Mouse (Mus musculus) testis, adult 2 months (tissue): ENCODE data around the gene Cdk8.

Experiments
- CTCF ChIP-seq: fragments of 200-500 bp; IDR thresholded peaks from 2 replicates; pipeline ENCODE4 v1.5.1; 2012; ENCODE audit warnings: low read depth, mild to moderate bottlenecking, inconsistent platforms, low read length, moderate library complexity; ENCODE audit not compliant: control insufficient read depth, insufficient read depth, insufficient replicate concordance
- POLR2A ChIP-seq: fragments of 200-500 bp; IDR thresholded peaks from 2 replicates; pipeline ENCODE4 v1.6.1; 2012; ENCODE audit warnings: low read depth, mild to moderate bottlenecking, inconsistent platforms, low read length, moderate library complexity; ENCODE audit not compliant: control insufficient read depth

DNA sequence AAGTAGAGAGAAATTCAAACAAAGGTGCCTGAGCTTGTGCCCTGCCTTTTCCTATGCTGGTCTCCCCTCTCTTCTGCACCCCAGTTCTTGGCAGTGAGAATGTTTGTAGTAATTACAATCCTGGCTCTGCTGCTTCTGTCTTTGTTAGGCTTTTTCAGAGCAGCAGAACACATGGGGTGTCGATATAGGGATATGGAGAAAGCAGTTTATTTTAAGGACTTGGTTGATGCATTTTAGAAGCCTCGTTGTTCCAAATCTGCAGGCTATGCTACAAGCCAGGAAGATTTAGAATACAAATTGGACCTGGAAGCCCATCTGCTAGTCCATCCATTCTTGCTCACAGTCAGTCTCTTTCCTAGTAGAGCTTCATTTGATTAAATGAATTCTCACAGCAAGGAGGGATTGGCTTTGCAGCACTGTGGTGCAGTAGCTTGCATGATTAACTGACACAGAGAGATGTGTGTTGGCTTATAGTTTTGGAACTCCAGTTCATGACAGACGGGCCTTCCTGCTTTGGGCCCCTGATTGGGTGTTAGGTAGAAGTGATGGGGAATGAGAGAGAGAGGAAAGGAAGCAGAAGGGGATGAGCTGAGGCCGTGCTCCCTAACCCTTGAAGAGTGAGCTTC, 43.5 kb downstream of the Cdk8 start:
- TF ChIP-seq CTCF (no peak), POLR2A (no peak)
